Mouse (Mus musculus): ENCODE data around the gene Dkk2. TPM values are rescaled to one million over a fixed set of nuclear protein-coding genes. Genes with fewer than 3 reads are reported as not detected.

The Dkk2 gene
- total RNA-seq, 2 experiments from 2014 or later: not detected

DNA sequence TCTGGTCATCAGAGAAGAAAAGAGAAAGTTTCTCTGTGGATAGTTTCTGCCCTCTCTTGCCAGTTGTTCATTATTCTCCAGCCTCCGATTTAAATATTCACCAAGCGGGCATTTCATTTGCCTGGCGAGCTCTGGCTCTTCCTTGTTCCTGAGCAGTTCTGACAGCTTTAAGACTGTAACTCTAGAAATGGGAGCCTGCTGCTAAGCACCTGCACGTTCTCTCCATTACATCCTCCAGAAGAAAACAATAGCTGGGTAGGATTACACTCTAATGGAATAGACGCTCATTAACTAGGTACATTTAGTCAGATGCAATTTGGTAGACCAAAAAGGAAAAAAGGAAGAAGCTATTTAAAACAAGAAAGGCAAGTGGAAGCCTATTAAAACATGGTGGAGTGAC lies 36.3 kb downstream of the Dkk2 start:
- no peak for ATAC-seq (replicated peaks; ENCODE audit: poor library complexity, severe bottlenecking)

DNA sequence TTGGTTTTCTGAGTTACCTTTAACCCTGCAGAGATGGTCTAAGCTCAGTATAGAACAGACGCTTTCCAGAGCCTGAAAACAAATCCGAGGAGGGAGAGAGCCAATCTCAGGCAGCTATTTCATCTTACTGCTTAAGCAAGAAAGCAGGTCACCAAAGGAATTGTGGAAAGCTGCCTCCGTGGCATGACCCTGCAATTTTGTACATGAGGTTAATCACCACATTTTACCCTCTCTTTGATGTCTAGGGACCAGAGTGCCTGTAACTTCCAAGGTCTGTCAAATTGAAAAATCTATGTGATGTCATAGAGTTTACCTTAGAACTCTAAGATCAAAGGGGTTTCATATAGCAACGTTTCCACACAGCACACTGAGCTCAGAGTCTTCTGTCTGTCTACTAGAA lies 37.5 kb downstream of the Dkk2 start:
- ATAC-seq (replicated peaks; ENCODE audit: poor library complexity, severe bottlenecking): no peak

- no peak for ATAC-seq (replicated peaks; ENCODE audit: poor library complexity, severe bottlenecking)
These were observed 40.2 kb downstream of the Dkk2 start for GRCm38 (mm10) chr3:132125227-132125740.

- ATAC-seq (replicated peaks; ENCODE audit: poor library complexity, severe bottlenecking): no peak
These were observed 44.7 kb downstream of the Dkk2 start for GRCm38 (mm10) chr3:132129730-132130274.

- ATAC-seq (replicated peaks; ENCODE audit: poor library complexity, severe bottlenecking): peak; percentile 61
These were observed 45.7 kb downstream of the Dkk2 start for GRCm38 (mm10) chr3:132130781-132131180.

DNA sequence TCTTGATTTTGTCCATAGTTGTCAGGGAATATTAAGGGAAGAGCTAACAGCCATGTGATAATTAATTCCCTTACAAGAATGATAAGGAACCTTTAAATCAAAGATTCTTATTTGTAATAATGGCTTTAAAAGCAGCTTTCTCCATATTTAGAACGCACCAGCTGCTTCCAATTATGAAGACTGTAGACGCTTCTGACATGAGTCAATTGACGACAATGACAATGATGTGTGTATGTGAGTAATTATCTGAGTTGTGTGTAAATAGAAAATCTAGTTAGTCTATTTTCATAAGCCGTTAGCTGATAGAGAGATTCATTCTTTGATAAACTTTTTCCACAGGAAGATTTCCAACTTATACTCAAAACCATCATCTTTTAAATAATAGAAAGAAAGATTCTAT lies 46.8 kb downstream of the Dkk2 start:
- ATAC-seq (replicated peaks; ENCODE audit: poor library complexity, severe bottlenecking): no peak

DNA sequence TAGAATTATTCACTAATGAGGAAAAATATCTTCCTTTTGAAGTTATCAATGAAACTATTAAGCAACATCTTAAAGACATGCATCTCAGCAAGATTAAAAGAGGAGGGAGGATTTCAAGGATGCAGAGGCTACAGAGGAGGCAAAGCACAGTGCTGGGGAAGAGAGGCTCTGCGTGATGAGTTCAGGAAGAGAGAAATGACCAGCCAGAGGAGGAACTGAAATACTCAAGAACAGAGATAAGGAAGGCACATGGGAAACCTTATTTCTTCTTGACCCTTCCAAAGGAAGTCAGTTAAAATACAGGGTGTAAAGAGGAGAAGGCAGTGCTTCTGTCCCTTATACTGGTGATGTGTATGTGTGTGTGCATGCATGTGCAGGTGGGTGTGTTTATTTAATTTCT lies 49.4 kb downstream of the Dkk2 start:
- peak; percentile 55 for ATAC-seq (replicated peaks; ENCODE audit: poor library complexity, severe bottlenecking)

- no peak for ATAC-seq (replicated peaks; ENCODE audit: poor library complexity, severe bottlenecking)
These were observed 52.8 kb downstream of the Dkk2 start for GRCm38 (mm10) chr3:132137802-132138378.

DNA sequence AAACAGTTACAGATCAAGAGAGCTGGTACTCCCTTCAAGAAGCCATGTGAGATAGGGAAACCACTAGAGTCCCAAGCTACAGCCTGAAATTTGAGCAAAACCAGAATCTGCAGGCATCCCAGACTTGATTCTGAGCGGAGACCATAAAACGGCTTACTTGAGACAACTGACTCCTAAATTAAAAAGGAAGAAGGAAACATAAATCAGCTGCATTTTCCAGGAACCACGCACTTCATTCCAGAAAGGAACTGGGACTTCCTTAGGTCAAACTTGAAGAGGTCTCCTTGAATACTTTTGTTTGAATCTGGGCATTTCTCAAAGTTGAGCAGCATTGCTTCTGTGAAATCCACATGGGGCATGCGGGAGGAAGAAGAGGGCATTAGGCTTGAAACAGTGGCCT lies 55.9 kb downstream of the Dkk2 start:
- no peak for ATAC-seq (replicated peaks; ENCODE audit: poor library complexity, severe bottlenecking)

- no peak for ATAC-seq (replicated peaks; ENCODE audit: poor library complexity, severe bottlenecking)
These were observed 64.4 kb downstream of the Dkk2 start for GRCm38 (mm10) chr3:132149446-132150025.

- no peak for ATAC-seq (replicated peaks; ENCODE audit: poor library complexity, severe bottlenecking)
These were observed 73.7 kb downstream of the Dkk2 start for GRCm38 (mm10) chr3:132158817-132159216.

GRCm38 (mm10) chr3:132168911-132169310 lies 83.8 kb downstream of the Dkk2 start:
- ATAC-seq (replicated peaks; ENCODE audit: poor library complexity, severe bottlenecking): peak; percentile 37; the same call in 1 of the 2 replicates

- no peak for ATAC-seq (replicated peaks; ENCODE audit: poor library complexity, severe bottlenecking)
These were observed 101.9 kb downstream of the Dkk2 start for GRCm38 (mm10) chr3:132186888-132187552.

GRCm38 (mm10) chr3:132201950-132202349 lies 116.9 kb downstream of the Dkk2 start:
- no peak for ATAC-seq (replicated peaks; ENCODE audit: poor library complexity, severe bottlenecking)

GRCm38 (mm10) chr3:132202665-132203064 lies 117.6 kb downstream of the Dkk2 start:
- no peak for ATAC-seq (replicated peaks; ENCODE audit: poor library complexity, severe bottlenecking)

GRCm38 (mm10) chr3:132207469-132207868 lies 122.4 kb downstream of the Dkk2 start:
- peak; percentile 44; the same call in 1 of the 2 replicates for ATAC-seq (replicated peaks; ENCODE audit: poor library complexity, severe bottlenecking)

DNA sequence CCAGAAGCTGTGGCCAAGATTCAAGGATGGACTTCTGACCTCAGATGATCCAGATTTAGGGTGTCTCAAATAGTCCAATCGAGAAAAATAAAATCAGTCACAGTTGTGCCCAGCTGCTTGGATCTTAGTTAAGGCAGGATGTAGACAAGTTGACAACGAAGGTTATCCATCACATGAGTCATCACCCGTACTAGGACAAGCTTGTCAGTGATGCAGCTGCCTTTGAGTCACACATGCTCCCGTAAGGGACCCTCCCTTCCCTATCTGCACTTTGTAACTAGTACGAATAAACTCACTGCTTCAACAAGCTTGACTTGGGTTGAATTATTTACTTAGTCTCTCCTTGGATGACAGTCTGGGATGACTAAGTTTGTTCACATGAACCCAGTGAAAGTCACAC lies 126.2 kb downstream of the Dkk2 start:
- ATAC-seq (replicated peaks; ENCODE audit: poor library complexity, severe bottlenecking): no peak

DNA sequence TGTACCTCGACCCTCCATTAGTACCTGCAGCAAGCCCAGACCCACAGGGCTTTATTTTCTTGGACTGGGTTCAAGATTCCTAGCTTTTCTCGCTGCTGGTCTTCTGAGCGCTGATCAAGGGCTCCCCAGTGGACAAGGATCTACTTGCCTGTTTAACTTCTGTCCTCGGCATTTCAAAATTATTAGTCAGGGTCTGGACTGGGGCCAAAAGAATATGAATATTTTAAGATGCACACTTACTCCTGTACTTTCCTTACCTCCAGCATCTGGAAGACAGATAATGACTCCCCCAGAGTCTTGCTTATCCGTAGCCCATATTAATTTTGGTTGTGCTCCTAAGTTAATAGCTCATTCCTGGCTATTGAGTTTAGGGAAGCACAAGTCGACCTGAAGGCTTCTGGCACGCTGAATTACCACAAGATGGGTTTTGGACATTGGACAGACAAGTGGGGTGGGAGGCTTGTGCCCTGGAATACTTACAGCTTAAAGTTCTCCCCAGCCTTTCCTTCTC lies 134.9 kb downstream of the Dkk2 start:
- no peak for ATAC-seq (replicated peaks; ENCODE audit: poor library complexity, severe bottlenecking)

DNA sequence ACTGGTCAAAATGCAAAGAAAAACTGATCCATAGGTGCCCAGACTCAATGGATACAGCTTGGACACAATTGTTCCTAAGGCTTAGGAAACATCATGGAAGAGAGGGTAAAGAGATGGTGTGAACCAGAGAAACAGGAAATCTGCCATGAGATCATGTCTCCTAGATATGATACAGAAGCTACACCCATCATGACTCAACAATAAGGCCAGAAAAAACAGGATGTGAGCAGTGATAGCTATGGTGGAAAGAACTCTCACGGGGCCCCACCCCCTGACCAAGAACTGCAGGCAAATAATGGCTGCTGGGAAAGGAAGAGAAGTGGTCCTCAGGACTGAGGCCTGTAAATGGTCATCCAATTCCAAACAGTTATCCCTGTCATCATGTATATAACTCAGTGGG lies 142.5 kb downstream of the Dkk2 start:
- ATAC-seq (replicated peaks; ENCODE audit: poor library complexity, severe bottlenecking): peak; percentile 84

Measured in granulocyte monocyte progenitor cell, adult 5-6 weeks (primary cell).